Mouse (Mus musculus) ES-E14 (cell line): ENCODE data around the gene Slc22a22.

ENCODE experiments used
- CHD2 ChIP-seq: IDR thresholded peaks from 2 replicates; pipeline ENCODE4 v1.6.1; 2014; ENCODE audit warnings: mild to moderate bottlenecking, low read depth, low read length, inconsistent platforms
- HCFC1 ChIP-seq: IDR thresholded peaks from 2 replicates; pipeline ENCODE4 v1.6.1; 2012; ENCODE audit warnings: low read length, inconsistent platforms, borderline replicate concordance; ENCODE audit not compliant: insufficient read depth

DNA sequence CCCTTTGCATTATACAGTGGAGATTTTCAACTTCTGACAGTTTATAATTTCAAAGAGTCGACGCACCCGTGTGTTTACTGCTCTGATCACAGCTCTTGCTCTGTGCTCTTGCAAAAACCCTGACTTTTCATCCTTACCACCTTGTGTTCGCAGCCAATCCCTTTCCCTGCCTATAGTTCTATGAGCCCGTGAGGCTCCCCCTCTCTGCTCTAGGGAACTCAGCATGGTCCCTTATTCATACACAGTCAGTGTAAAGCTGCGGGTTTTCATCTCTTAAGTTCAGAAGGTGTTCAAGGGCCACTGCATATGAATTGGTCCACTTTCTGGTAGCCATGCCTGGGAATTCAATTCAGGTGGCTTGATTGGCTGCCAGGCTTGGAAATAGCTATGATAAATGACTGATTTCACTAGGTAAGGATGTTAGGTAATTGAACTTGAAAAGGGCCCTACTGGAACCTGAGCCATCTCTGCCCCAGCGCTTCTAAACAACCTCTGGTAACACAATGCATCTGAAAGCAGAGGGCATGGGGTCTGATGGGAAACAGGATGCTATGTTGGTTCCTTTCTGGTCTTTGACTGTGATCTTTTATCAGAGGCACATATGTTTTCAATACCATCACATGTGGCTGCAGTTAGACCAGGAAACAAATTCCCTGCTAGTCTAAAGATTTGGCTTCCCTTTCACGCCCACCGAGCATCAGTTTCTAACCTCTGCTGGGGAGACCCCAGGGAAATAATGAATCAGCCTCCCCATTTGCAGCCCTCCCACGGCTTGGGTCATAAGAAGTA, 46.3 kb upstream of the Slc22a22 start:
- TF ChIP-seq CHD2 (no peak), HCFC1 (no peak)
